Mouse (Mus musculus) myocyte (in vitro differentiated cells): ENCODE data around the gene Nudt10. TPM values are rescaled to one million over a fixed set of nuclear protein-coding genes. Genes with fewer than 3 reads are reported as not detected.
"Not testable (repeated sequence)": the region's sequence is repeated elsewhere in the genome, so short reads cannot be mapped to it uniquely, and the experiment has no call there.

Source experiments
- H3K27me3 ChIP-seq: one replicate; pipeline ENCODE4 v1.6.1; 2011; ENCODE audit not compliant: control insufficient read depth, insufficient read depth, insufficient read length
- H3K36me3 ChIP-seq: one replicate; pipeline ENCODE4 v1.6.1; 2011; ENCODE audit not compliant: control insufficient read depth, insufficient read depth
- H3K4me2 ChIP-seq: one replicate; pipeline ENCODE4 v1.6.1; 2011; ENCODE audit warnings: low read depth, control low read depth
- H3K4me3 ChIP-seq: one replicate; pipeline ENCODE4 v1.5.1; 2011; ENCODE audit warnings: mild to moderate bottlenecking, control low read depth, moderate library complexity
- H3K79me2 ChIP-seq: one replicate; pipeline ENCODE4 v1.6.1; 2011; ENCODE audit not compliant: control insufficient read depth, insufficient read depth
- H3ac ChIP-seq: one replicate; pipeline ENCODE4 v1.6.1; 2011; ENCODE audit not compliant: control insufficient read depth, insufficient read length
- CEBPB ChIP-seq: IDR thresholded peaks from 2 replicates; pipeline ENCODE4 v1.6.1; 2011; ENCODE audit warnings: mild to moderate bottlenecking, moderate library complexity; ENCODE audit not compliant: poor library complexity, insufficient read depth, severe bottlenecking
- E2F4 ChIP-seq: IDR thresholded peaks from one replicate; pipeline ENCODE4 v1.6.1; 2011; ENCODE audit warnings: mild to moderate bottlenecking, control low read depth, moderate library complexity; ENCODE audit not compliant: insufficient read depth
- MAX ChIP-seq: IDR thresholded peaks from one replicate; pipeline ENCODE4 v1.6.1; 2011; ENCODE audit warnings: low read depth, mild to moderate bottlenecking, control low read depth
- MYOD1 ChIP-seq, 3 experiments: IDR thresholded peaks; one replicate each; pipeline ENCODE4 v1.6.1; 2011; ENCODE audit warnings: control low read depth in 2 of 3, low read depth in 2 of 3, mild to moderate bottlenecking in 2 of 3, moderate library complexity in 1 of 3; ENCODE audit not compliant: insufficient read length in 2 of 3, control insufficient read depth in 1 of 3
- MYOG ChIP-seq, 3 experiments: IDR thresholded peaks; one replicate each; pipeline ENCODE4 v1.6.1; 2011; ENCODE audit warnings: control low read depth in 2 of 3, low read depth in 2 of 3, mild to moderate bottlenecking in 2 of 3; ENCODE audit not compliant: insufficient read length in 2 of 3, control insufficient read depth in 1 of 3, insufficient read depth in 1 of 3
- POLR2A ChIP-seq: IDR thresholded peaks from one replicate; pipeline ENCODE4 v1.6.1; 2011; ENCODE audit warnings: low read depth, mild to moderate bottlenecking, control low read depth, moderate library complexity; ENCODE audit not compliant: insufficient read length
- POLR2AphosphoS2 ChIP-seq: IDR thresholded peaks from one replicate; pipeline ENCODE4 v1.6.1; 2011; ENCODE audit warnings: low read depth, control low read depth; ENCODE audit not compliant: insufficient read length
- REST ChIP-seq: IDR thresholded peaks from one replicate; pipeline ENCODE4 v1.6.1; 2011; ENCODE audit warnings: mild to moderate bottlenecking, control low read depth, moderate library complexity; ENCODE audit not compliant: insufficient read depth, insufficient read length
- SRF ChIP-seq: IDR thresholded peaks from one replicate; pipeline ENCODE4 v1.6.1; 2011; ENCODE audit warnings: low read depth; ENCODE audit not compliant: control insufficient read depth, insufficient read length
- TCF12 ChIP-seq: IDR thresholded peaks from one replicate; pipeline ENCODE4 v1.6.1; 2011; ENCODE audit warnings: mild to moderate bottlenecking, control low read depth; ENCODE audit not compliant: poor library complexity, insufficient read depth, severe bottlenecking
- TCF3 ChIP-seq: IDR thresholded peaks from one replicate; pipeline ENCODE4 v1.6.1; 2011; ENCODE audit warnings: low read depth, control low read depth; ENCODE audit not compliant: insufficient read length
- USF1 ChIP-seq: IDR thresholded peaks from one replicate; pipeline ENCODE4 v1.6.1; 2011; ENCODE audit warnings: low read depth, mild to moderate bottlenecking, control low read depth, moderate library complexity
- polyA plus RNA-seq: library from polyadenylated mRNA; unstranded; fragments of >200 nt; fragmentation: generic; extraction: Trizol; gene quantifications from one replicate; pipeline ENCODE4 v1.2.1, GENCODE M21; 2012; ENCODE audit warnings: missing spikeins

Gene Nudt10
- 0.02 TPM for polyA plus RNA-seq

GRCm38 (mm10) chrX:6172823-6173640, at the start of gene Nudt10:
Gene Nudt10 (minus strand): TSS chrX:6173015.
- H3K4me3 ChIP-seq, H3K36me3 ChIP-seq, H3K79me2 ChIP-seq: not testable (repeated sequence)

GRCm38 (mm10) chrX:6172136-6172822, 536 bp downstream of the Nudt10 start:
- H3K36me3 ChIP-seq, H3K4me2 ChIP-seq, H3K79me2 ChIP-seq, H3K27me3 ChIP-seq, H3K4me3 ChIP-seq, H3ac ChIP-seq: not testable (repeated sequence)

More at GRCm38 (mm10) chrX:6172823-6173640, at the start of gene Nudt10:
- not testable (repeated sequence) for H3ac ChIP-seq, H3K4me2 ChIP-seq, H3K27me3 ChIP-seq

GRCm38 (mm10) chrX:6171718-6172117, 1.1 kb downstream of the Nudt10 start:
- Histone ChIP-seq H3ac (no peak overlapping the region), H3K4me2 (no peak overlapping the region), H3K4me3 (no peak overlapping the region), H3K36me3 (no peaks in the 10 kb centered on the region), H3K79me2 (no peaks in the 10 kb centered on the region), H3K27me3 (no peaks in the 10 kb centered on the region)
- TF ChIP-seq SRF (no peak), TCF3 (no peak), TCF12 (no peak), REST (no peak), POLR2AphosphoS2 (no peak), MAX (no peak), MYOG (IDR thresholded peaks at IDR 0.05; ENCODE audit: control insufficient read depth in 1 of 3, insufficient read depth in 1 of 3, insufficient read length in 2 of 3, low read depth in 2 of 3) (no peak), USF1 (no peak), MYOD1 (IDR thresholded peaks at IDR 0.05; ENCODE audit: control insufficient read depth in 1 of 3, insufficient read length in 2 of 3, low read depth in 2 of 3) (no peak), CEBPB (no peak), E2F4 (no peak), POLR2A (no peak)

Other genes with a start within 250 kb of the Nudt10 start
- gene Nudt11, start 125.6 kb downstream of the Nudt10 start, polyA plus RNA-seq = not detected
- not detected for gene AU022751, start 89.6 kb downstream of the Nudt10 start, polyA plus RNA-seq
- gene Bmp15, start 147.7 kb upstream of the Nudt10 start, polyA plus RNA-seq = not detected
- 0.80 TPM for gene Shroom4, start 226.8 kb upstream of the Nudt10 start, polyA plus RNA-seq